Mouse (Mus musculus): ENCODE measurements around the gene Psma1. TPM values are rescaled to one million over a fixed set of nuclear protein-coding genes. Genes with fewer than 3 reads are reported as not detected.

The Psma1 gene
- polyA plus RNA-seq, 1 experiment from 2014 or later = 212 TPM

GRCm38 (mm10) chr7:114283006-114283405, 7.1 kb upstream of the Psma1 start:
- WGBS = 80% methylated on average over 9 of the region's 9 CpGs
- Histone ChIP-seq H3K27ac (ENCODE audit: low read depth, low read length) (no peak overlapping the region), H3K36me3 (ENCODE audit: control insufficient read depth, insufficient read depth) (no peaks in the 10 kb centered on the region), H3K27me3 (replicated peaks; ENCODE audit: control insufficient read depth, insufficient read depth, low read length) (no peaks in the 10 kb centered on the region), H3K4me3 (ENCODE audit: low read depth, low read length) (no peak overlapping the region), H3K9ac (ENCODE audit: low read depth, low read length) (no peak overlapping the region), H3K9me3 (ENCODE audit: control insufficient read depth) (no peaks in the 10 kb centered on the region), H3K4me1 (replicated peaks; ENCODE audit: control insufficient read depth, insufficient read depth, low read length) (no peaks in the 10 kb centered on the region), H3K4me2 (replicated peaks; ENCODE audit: low read depth) (no peak overlapping the region)
- no peak for TF ChIP-seq CTCF (IDR thresholded peaks at IDR 0.05; ENCODE audit: low read depth)
- no peak for ATAC-seq

DNA sequence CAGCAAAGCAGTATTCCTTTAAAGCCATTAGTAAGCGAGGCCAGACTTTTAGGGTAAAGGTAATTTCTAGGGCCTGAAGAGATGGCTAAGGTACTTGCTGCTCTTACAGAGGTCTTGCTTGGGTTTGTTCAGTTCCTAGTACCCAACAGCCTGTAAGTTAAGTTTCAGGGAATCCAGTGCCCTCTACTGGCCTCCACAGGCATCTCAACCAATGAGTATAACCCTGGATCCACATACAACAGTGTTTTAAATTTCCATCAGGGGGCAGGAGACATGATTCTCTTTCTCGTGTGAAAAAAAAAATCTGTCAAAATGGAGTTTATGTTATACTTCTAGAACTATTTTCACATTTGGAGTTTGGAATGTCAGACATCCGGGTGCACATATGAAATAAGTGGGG, 5.8 kb upstream of the Psma1 start:
- H3K4me3 ChIP-seq (ENCODE audit: low read depth, low read length) = no peak overlapping the region
- no peak overlapping the region for H3K27ac ChIP-seq (ENCODE audit: low read depth, low read length)
- peak; percentile 77 for TF ChIP-seq CTCF (IDR thresholded peaks at IDR 0.05; ENCODE audit: low read depth)
- no peaks in the 10 kb centered on the region for H3K36me3 ChIP-seq (ENCODE audit: control insufficient read depth, insufficient read depth)
- no peaks in the 10 kb centered on the region for H3K27me3 ChIP-seq (replicated peaks; ENCODE audit: control insufficient read depth, insufficient read depth, low read length)
- H3K9me3 ChIP-seq (ENCODE audit: control insufficient read depth) = no peaks in the 10 kb centered on the region
- 55% methylated on average over 3 of the region's 3 CpGs for WGBS
- H3K4me2 ChIP-seq (replicated peaks; ENCODE audit: low read depth) = no peak overlapping the region
- no peak overlapping the region for H3K9ac ChIP-seq (ENCODE audit: low read depth, low read length)
- no peaks in the 10 kb centered on the region for H3K4me1 ChIP-seq (replicated peaks; ENCODE audit: control insufficient read depth, insufficient read depth, low read length)
- no peak for ATAC-seq

GRCm38 (mm10) chr7:114275372-114276004, 430 bp downstream of the Psma1 start:
- peaks cover 14% of the 10 kb centered on the region for H3K36me3 ChIP-seq (ENCODE audit: control insufficient read depth, insufficient read depth)
- H3K9me3 ChIP-seq (ENCODE audit: control insufficient read depth) = no peaks in the 10 kb centered on the region
- peak; percentile 72 for ATAC-seq
- H3K4me2 ChIP-seq (replicated peaks; ENCODE audit: low read depth) = peak overlapping the region; percentile 80
- WGBS = under 1% methylated on average over 24 of the region's 24 CpGs
- no peak for TF ChIP-seq CTCF (IDR thresholded peaks at IDR 0.05; ENCODE audit: low read depth)
- peak overlapping the region; percentile 77 for H3K9ac ChIP-seq (ENCODE audit: low read depth, low read length)
- peak overlapping the region; percentile 42 for H3K27ac ChIP-seq (ENCODE audit: low read depth, low read length)
- peaks cover 7% of the 10 kb centered on the region for H3K4me1 ChIP-seq (replicated peaks; ENCODE audit: control insufficient read depth, insufficient read depth, low read length)
- H3K27me3 ChIP-seq (replicated peaks; ENCODE audit: control insufficient read depth, insufficient read depth, low read length) = no peaks in the 10 kb centered on the region
- peak overlapping the region; percentile 73 for H3K4me3 ChIP-seq (ENCODE audit: low read depth, low read length)

- Histone ChIP-seq H3K27ac (ENCODE audit: low read depth, low read length) (no peak overlapping the region), H3K36me3 (ENCODE audit: control insufficient read depth, insufficient read depth) (peaks cover 65% of the 10 kb centered on the region), H3K4me1 (replicated peaks; ENCODE audit: control insufficient read depth, insufficient read depth, low read length) (no peaks in the 10 kb centered on the region), H3K4me3 (ENCODE audit: low read depth, low read length) (no peak overlapping the region), H3K4me2 (replicated peaks; ENCODE audit: low read depth) (no peak overlapping the region), H3K9ac (ENCODE audit: low read depth, low read length) (no peak overlapping the region), H3K9me3 (ENCODE audit: control insufficient read depth) (no peaks in the 10 kb centered on the region), H3K27me3 (replicated peaks; ENCODE audit: control insufficient read depth, insufficient read depth, low read length) (no peaks in the 10 kb centered on the region)
- no peak for TF ChIP-seq CTCF (IDR thresholded peaks at IDR 0.05; ENCODE audit: low read depth)
- no peak for ATAC-seq
- WGBS = 92% methylated on average over 5 of the region's 5 CpGs
These were observed 7.5 kb downstream of the Psma1 start for GRCm38 (mm10) chr7:114268446-114268845.

DNA sequence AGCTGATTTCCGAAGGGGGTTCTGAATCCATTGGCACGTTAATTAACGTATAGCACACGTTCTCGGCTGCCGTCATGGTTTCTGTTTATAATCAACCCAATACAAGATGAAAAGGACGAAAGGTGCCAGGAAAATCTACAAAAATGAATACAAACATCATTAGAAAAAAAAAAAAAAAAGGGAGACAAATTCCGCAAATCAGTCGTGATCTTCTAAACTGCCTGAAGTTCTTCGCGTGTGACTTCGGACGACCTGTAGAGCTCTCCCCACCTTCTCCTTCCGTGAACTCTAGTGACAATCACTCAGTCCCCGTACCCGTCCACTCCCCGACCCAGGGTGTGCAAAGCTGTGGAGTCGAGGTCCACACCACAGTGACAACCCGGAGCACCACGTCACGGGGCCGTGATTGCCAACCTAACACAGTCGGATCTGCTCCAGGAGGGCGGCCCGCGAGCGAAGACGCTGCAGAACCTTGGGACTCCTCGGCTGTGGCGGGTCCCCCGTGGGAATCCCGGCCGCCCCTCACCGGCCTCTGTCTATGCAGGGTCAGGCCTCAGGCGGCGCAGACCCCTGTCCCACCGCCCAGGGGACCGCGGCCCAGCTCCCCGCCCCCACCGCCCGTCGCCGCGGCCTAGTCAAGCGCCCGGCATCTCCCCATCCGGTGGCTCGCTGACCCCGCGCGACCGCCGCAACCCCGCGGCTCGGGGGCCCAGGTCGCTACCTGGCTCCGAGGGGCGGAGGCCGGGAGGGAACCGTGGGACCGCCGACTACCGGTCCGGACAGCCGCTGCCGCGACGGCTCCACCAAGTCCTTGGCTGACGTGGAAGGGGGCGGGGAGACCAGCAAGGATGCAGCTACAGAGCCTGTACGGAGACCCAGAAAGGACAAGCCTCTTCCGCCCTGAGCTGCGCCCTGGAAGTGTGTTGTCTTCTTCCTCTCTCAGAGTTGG, 21.8 kb downstream of the Psma1 start, which contains the start of gene Copb1:
Copb1 (minus strand) TSS at position 827 of the 949 bp plus-strand sequence.
- Histone ChIP-seq H3K36me3 (ENCODE audit: control insufficient read depth, insufficient read depth) (peaks cover 26% of the 10 kb centered on the region), H3K4me1 (replicated peaks; ENCODE audit: control insufficient read depth, insufficient read depth, low read length) (no peaks in the 10 kb centered on the region), H3K27ac (ENCODE audit: low read depth, low read length) (peak within 1 kb of the TSS; percentile 86), H3K4me3 (ENCODE audit: low read depth, low read length) (peak within 1 kb of the TSS; percentile 89), H3K9ac (ENCODE audit: low read depth, low read length) (peak within 1 kb of the TSS; percentile 96), H3K27me3 (replicated peaks; ENCODE audit: control insufficient read depth, insufficient read depth, low read length) (no peaks in the 10 kb centered on the region), H3K9me3 (ENCODE audit: control insufficient read depth) (no peaks in the 10 kb centered on the region), H3K4me2 (replicated peaks; ENCODE audit: low read depth) (peak within 1 kb of the TSS; percentile 61)
- WGBS = 1% methylated on average over 75 of the region's 75 CpGs
- no peak for TF ChIP-seq CTCF (IDR thresholded peaks at IDR 0.05; ENCODE audit: low read depth)
- peak; percentile 97 for ATAC-seq

DNA sequence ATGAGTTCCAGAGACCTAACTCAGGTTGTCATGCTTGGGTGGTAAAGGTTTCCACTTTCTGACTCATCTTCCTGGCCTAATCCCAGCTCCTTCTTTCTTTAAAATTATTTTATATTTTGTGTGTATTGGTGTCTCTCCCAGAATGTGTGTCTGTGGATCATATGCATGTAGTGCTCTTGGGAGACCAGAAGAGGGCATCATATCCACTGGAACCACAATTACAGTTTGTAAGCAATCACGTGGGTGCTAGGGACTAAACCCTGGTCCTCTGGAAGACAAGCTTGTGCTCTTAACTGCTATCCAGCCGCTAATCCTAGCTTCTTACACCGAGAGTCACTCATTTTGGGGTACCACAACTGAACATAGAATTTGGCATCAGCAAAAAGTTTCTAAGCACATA, 24.2 kb downstream of the Psma1 start:
- Histone ChIP-seq H3K9ac (ENCODE audit: low read depth, low read length) (no peak overlapping the region), H3K4me3 (ENCODE audit: low read depth, low read length) (no peak overlapping the region), H3K4me2 (replicated peaks; ENCODE audit: low read depth) (no peak overlapping the region), H3K36me3 (ENCODE audit: control insufficient read depth, insufficient read depth) (peaks cover 43% of the 10 kb centered on the region), H3K4me1 (replicated peaks; ENCODE audit: control insufficient read depth, insufficient read depth, low read length) (no peaks in the 10 kb centered on the region), H3K9me3 (ENCODE audit: control insufficient read depth) (no peaks in the 10 kb centered on the region), H3K27ac (ENCODE audit: low read depth, low read length) (no peak overlapping the region), H3K27me3 (replicated peaks; ENCODE audit: control insufficient read depth, insufficient read depth, low read length) (no peaks in the 10 kb centered on the region)
- ATAC-seq = no peak
- peak; percentile 44 for TF ChIP-seq CTCF (IDR thresholded peaks at IDR 0.05; ENCODE audit: low read depth)
- WGBS = 96% methylated on average over 3 of the region's 3 CpGs
